Mouse (Mus musculus): ENCODE data around the gene Fbxl8.
A peak's percentile ranks its signal among the peaks of the same experiment; 100 is the strongest.
"Not testable (repeated sequence)": the region's sequence is repeated elsewhere in the genome, so short reads cannot be mapped to it uniquely, and the experiment has no call there.

The Fbxl8 gene

GRCm38 (mm10) chr8:105264024-105264982, at the start of gene Fbxl8, which contains the start of gene Tradd:
Fbxl8 (plus strand) TSS chr8:105264648.
Tradd (minus strand) TSS chr8:105264609.
- DNase-seq (ENCODE audit: low spot score in 2 of 2), result no peak

- peak in 1 of 2 experiments; percentile 7 for DNase-seq (ENCODE audit: low spot score in 2 of 2)
These were observed 46.4 kb upstream of the Fbxl8 start for GRCm38 (mm10) chr8:105217926-105218522.

- no peak for DNase-seq (ENCODE audit: low spot score in 2 of 2)
These were observed 40.6 kb upstream of the Fbxl8 start for GRCm38 (mm10) chr8:105223850-105224249.

- peak; percentile 79 to 94 for DNase-seq (ENCODE audit: low spot score in 2 of 2)
These were observed 39.8 kb upstream of the Fbxl8 start, which contains the start of gene D230025D16Rik for GRCm38 (mm10) chr8:105224413-105225271. D230025D16Rik (plus strand) TSS chr8:105225145.

GRCm38 (mm10) chr8:105225272-105225593, 39.2 kb upstream of the Fbxl8 start:
- no peak for DNase-seq (ENCODE audit: low spot score in 2 of 2)

- DNase-seq (ENCODE audit: low spot score in 2 of 2), result no peak
These were observed 38.5 kb upstream of the Fbxl8 start for GRCm38 (mm10) chr8:105225917-105226316.

- no peak for DNase-seq (ENCODE audit: low spot score in 2 of 2)
These were observed 32.7 kb upstream of the Fbxl8 start for GRCm38 (mm10) chr8:105231503-105232320.

GRCm38 (mm10) chr8:105232321-105232693, 32.1 kb upstream of the Fbxl8 start:
- DNase-seq (ENCODE audit: low spot score in 2 of 2), result not testable (repeated sequence)

- no peak for DNase-seq (ENCODE audit: low spot score in 2 of 2)
These were observed 31.1 kb upstream of the Fbxl8 start for GRCm38 (mm10) chr8:105233126-105233935.

- DNase-seq (ENCODE audit: low spot score in 2 of 2), result no peak
These were observed 29.2 kb upstream of the Fbxl8 start for GRCm38 (mm10) chr8:105235206-105235605.

- DNase-seq (ENCODE audit: low spot score in 2 of 2), result no peak
These were observed 26.9 kb upstream of the Fbxl8 start for GRCm38 (mm10) chr8:105237442-105238142.

GRCm38 (mm10) chr8:105241016-105241415, 23.4 kb upstream of the Fbxl8 start:
- no peak for DNase-seq (ENCODE audit: low spot score in 2 of 2)

GRCm38 (mm10) chr8:105251954-105252353, 12.5 kb upstream of the Fbxl8 start:
- DNase-seq (ENCODE audit: low spot score in 2 of 2), result no peak

- DNase-seq (ENCODE audit: low spot score in 2 of 2), result no peak
These were observed 11.5 kb upstream of the Fbxl8 start for GRCm38 (mm10) chr8:105252680-105253537.

- no peak for DNase-seq (ENCODE audit: low spot score in 2 of 2)
These were observed 10.7 kb upstream of the Fbxl8 start for GRCm38 (mm10) chr8:105253766-105254151.

GRCm38 (mm10) chr8:105254152-105254965, 10.1 kb upstream of the Fbxl8 start:
- peak; percentile 64 to 88 for DNase-seq (ENCODE audit: low spot score in 2 of 2)

- no peak for DNase-seq (ENCODE audit: low spot score in 2 of 2)
These were observed 9.5 kb upstream of the Fbxl8 start, which contains the start of gene B3gnt9 for GRCm38 (mm10) chr8:105254966-105255350. B3gnt9 (minus strand) TSS chr8:105255153.
